Mouse (Mus musculus) lung, postnatal 10 days (tissue): ENCODE results near the gene Prkra.
"Not testable (repeated sequence)": the region's sequence is repeated elsewhere in the genome, so short reads cannot be mapped to it uniquely, and the experiment has no call there.

ENCODE experiments used
- DNase-seq: peaks from one replicate; pipeline ENCODE4 v3.0.0; 2021

The Prkra gene

GRCm38 (mm10) chr2:76654646-76655045 is 6.8 kb upstream of the Prkra start:
- peak; percentile 24 for DNase-seq

- DNase-seq: no peak
Observed at GRCm38 (mm10) chr2:76653070-76653469, 5.3 kb upstream of the Prkra start.

DNA sequence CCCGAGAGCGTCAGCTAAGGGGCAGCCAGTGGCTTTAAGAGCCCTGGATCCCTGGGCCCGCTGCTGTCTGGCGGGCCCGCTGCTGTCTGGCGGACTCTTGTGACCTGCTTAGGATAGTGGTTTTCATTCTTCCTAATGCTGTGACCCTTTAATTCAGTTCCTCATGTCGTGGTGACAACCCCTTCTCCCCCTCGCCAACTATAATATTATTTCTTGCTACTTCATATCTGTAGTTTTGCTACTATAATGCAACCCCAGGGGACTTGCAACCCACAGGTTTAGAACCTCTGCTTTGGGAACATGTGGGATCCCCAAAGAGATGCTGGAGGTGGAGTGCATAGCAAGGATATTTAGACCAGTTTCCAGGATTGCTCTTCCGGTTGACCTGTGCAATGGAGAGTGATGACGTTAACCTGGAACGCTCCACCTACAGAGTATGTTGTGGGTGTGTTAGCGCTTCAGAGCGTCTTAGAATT is 889 bp upstream of the Prkra start:
- peak; percentile 26 for DNase-seq

GRCm38 (mm10) chr2:76647441-76647869 is 360 bp downstream of the Prkra start:
- DNase-seq: no peak

DNA sequence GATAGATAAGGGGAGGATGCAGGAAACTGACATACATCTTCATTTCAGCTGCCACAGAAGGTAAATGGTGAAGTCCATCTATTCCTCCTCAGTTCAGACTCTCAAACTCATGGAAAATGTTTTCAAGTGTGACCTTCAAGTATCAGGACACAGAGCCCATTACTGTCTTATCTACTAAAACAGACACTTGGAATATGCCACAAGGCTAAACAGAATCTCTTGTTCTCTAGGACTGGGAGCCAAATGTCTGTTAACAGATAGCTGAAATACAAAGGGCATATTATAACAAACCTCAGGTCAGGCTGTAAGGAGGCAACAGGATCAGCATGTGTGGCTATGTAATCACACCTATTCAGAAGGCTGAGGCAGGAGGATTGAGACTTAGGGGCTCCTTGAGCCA is 4.0 kb downstream of the Prkra start:
- DNase-seq: no peak

GRCm38 (mm10) chr2:76639637-76640036 is 8.2 kb downstream of the Prkra start:
- no peak for DNase-seq

DNA sequence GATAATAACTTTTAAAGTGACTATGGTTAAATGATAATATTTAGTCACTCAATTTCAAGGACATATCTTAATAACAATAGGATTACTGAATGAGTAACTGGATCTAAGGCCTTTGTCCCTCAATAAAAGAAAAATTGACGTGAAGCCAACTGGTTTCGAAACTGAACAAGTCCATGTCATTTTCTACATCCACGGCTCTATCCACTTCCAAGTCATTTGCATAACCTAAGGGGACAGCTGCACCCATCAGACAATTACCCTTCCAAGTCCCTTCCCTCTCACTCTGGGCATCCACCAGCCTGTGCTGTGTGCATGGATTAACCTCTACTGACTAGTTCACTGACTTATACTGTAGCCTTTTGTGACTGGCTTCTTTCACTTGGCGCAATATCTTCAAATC is 16.2 kb downstream of the Prkra start:
- no peak for DNase-seq

DNA sequence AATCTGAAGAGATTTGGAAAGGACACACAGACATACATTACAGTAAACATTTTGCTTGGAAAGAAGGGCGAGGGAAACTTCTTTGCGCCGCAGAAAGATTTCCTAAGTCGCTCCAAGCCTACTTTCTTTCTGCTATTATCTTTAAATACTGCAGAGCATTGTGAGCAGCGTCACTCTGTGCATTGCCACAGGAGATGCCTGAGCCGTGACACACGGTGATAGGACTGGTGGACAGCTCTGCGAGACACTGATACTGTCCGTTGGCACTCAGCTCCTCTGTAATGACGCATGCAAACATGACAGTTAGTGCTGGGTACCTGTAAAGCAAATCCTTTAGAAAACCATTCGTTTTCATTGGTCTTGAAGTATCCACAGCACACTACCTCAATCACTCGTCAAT is 17.5 kb downstream of the Prkra start:
- DNase-seq: no peak

- DNase-seq: not testable (repeated sequence)
Observed at GRCm38 (mm10) chr2:76622316-76622715, 25.5 kb downstream of the Prkra start.

DNA sequence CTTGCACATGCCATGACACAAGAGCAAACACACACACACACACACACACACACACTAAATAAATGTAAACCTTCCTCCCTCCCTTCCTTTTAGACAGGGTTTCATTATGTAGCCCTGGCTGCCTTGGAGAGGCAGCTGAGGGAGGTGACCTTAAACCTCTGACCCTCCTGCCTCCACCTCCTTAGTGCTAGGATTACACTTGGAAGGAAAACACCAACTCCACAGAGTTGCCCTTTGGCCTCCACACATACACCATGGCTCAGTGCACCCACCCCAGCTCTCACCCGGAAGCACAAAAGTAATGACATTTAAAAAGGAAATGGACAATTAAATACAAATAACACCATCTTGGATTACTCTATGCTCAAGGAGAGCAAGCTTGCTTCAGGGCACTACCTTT is 26.1 kb downstream of the Prkra start:
- no peak for DNase-seq

GRCm38 (mm10) chr2:76620188-76620587 is 27.6 kb downstream of the Prkra start:
- DNase-seq: no peak

DNA sequence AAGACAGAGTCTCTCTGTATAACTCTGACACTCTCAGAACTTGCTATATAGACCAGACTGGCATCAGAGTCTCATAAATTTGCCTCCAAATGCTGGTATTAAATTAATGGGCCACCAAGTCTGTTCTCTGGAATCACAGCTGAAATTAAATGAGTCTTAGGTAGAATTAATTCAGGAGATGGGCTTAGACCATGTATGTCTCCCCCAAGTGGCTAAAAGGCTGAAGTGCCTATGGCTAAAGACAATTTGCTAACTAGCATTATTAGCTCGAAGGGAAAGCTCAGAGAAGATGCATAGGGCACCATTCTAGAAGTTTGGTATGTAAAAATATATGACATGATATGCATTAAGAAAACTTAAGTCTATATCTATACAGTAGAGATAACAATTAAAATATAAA is 29.7 kb downstream of the Prkra start:
- peak; percentile 66 for DNase-seq

DNA sequence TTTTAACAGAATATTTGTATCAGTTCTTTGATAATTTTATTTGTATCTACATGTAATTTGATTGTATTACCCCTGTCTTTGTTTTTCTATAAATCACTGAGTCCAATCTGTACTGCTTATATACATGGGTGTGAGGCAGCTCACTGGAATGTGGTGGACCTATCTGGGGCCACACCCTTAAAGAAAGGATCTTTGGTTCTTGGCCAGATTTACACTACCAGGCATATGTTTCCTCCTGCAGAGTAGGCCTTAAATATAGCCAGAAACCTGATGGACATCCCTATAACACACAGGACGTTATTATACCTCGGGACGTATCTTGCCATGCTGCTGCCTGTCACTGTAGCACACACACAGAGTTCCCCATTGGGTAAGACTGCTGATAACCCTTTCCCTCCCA is 35.8 kb downstream of the Prkra start:
- DNase-seq: no peak

GRCm38 (mm10) chr2:76610326-76611104 is 37.3 kb downstream of the Prkra start:
- DNase-seq: peak; percentile 20

DNA sequence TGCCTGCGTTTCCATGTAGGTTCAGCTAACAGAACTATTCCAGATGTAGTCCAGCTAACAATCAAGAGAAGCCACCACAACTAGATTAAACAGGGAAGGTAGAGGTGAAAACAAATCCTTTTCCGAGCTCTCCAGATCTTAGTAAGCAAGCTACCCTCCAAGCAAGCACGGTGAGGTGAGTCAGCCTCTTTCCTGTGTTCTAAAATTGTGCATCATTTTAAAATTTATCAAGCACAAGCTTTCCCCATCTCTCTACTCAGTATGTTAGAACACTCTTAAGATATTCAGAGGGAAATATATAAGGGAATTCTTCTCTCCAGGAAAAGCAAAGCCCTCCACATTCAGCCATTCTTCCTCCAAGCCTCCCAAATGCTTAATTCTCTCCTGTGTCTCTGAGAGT is 41.1 kb downstream of the Prkra start:
- no peak for DNase-seq

- DNase-seq: no peak
Observed at GRCm38 (mm10) chr2:76602256-76602655, 45.6 kb downstream of the Prkra start.

- peak; percentile 13 for DNase-seq
Observed at GRCm38 (mm10) chr2:76599214-76599613, 48.6 kb downstream of the Prkra start.

DNA sequence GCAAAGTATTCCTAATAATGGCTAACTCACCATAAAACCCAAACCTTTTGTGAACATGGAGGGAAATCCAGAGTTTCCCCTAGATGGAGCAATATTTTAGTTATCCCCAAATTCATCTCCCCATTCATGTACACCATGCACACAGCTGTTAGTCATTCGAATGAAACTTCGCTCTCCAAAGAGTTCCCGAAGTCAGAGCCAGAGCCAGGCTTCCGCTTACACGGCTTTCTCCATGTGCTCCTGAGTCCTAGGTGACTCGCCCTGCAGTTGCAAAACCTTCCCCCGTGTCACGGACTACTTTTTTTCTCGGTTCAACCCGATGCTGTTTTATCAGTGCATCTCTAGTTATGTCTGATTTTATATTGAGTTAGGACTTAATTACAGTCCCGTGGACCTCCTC is 50.3 kb downstream of the Prkra start:
- DNase-seq: no peak

- DNase-seq: peak; percentile 25
Observed at GRCm38 (mm10) chr2:76592401-76592924, 55.4 kb downstream of the Prkra start.

DNA sequence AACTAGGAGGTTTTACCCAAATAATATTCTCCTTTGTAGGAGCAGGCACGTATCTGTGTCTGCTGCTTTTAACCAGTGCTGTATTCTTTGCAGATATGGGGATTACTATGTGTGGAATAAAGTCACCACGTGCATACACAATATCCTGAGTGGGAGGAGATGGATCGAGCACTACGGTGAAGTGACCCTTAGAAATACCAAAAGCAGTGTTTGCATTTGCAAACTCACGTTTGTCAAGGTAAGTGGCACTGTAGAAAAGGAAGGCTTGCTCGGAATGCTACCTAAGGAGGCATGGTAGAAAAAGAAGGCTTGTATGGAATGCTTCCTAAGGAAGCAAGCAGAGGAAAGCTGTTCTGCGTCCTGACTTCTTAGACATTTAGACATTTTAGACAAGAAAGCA is 57.6 kb downstream of the Prkra start:
- DNase-seq: peak; percentile 16

- DNase-seq: no peak
Observed at GRCm38 (mm10) chr2:76586906-76587305, 60.9 kb downstream of the Prkra start.

GRCm38 (mm10) chr2:76585090-76585489 is 62.7 kb downstream of the Prkra start:
- no peak for DNase-seq
